Mouse (Mus musculus): ENCODE measurements around the gene Mup8.
"Not testable (repeated sequence)": the region's sequence is repeated elsewhere in the genome, so short reads cannot be mapped to it uniquely, and the experiment has no call there.

Mup8 gene

GRCm38 (mm10) chr4:60222499-60222898 is at the start of gene Mup8:
Gene Mup8, minus strand, starts transcription at chr4:60222599.
- not testable (repeated sequence) for DNase-seq

GRCm38 (mm10) chr4:60265977-60266770 is 43.8 kb upstream of the Mup8 start:
- DNase-seq = not testable (repeated sequence)

DNA sequence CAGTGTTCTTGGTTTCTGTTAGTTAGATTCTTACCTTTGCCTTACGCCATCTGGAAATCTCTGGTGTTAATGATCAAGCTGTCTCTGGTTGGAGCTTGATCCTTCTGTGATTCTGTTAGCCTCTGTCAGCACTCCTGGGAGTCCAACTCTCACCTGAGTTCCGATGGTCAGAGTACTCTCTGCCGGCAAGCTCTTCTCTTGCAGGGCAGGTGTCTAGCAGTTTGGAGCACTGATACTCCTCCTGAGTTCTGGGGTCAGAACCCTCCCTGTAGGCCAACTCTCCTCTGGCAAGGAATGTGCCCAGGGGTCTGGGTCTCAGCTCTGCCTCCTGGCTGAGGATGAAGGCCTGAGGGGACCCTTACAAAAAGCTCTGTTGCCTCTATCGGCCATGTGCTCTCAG is 40.3 kb upstream of the Mup8 start:
- DNase-seq = not testable (repeated sequence)
